Mouse (Mus musculus) olfactory bulb, adult 2 months (tissue): Measurements from ENCODE around the gene Gm4881. TPM values are rescaled to one million over a fixed set of nuclear protein-coding genes. Genes with fewer than 3 reads are reported as not detected.
A peak's percentile ranks its signal among the peaks of the same experiment; 100 is the strongest.

ENCODE experiments used
- H3K27ac ChIP-seq: fragments of 200-500 bp; 2 replicates; pipeline ENCODE4 v1.5.1; 2012; ENCODE audit warnings: low read depth, low read length; ENCODE audit not compliant: insufficient read depth
- H3K4me1 ChIP-seq: fragments of 200-500 bp; 2 replicates; pipeline ENCODE4 v1.6.1; 2012; ENCODE audit warnings: low read length; ENCODE audit not compliant: control insufficient read depth, insufficient read depth
- H3K4me3 ChIP-seq: fragments of 200-500 bp; 2 replicates; pipeline ENCODE4 v1.5.1; 2012; ENCODE audit warnings: mild to moderate bottlenecking, low read depth, low read length, moderate library complexity; ENCODE audit not compliant: insufficient read depth
- CTCF ChIP-seq: fragments of 200-500 bp; IDR thresholded peaks from 2 replicates; pipeline ENCODE4 v1.5.1; 2012; ENCODE audit warnings: low read depth, mild to moderate bottlenecking, low read length, moderate library complexity; ENCODE audit not compliant: insufficient read depth
- POLR2A ChIP-seq: fragments of 200-500 bp; IDR thresholded peaks from 2 replicates; pipeline ENCODE4 v1.6.1; 2012; ENCODE audit warnings: mild to moderate bottlenecking, low read depth, low read length, moderate library complexity; ENCODE audit not compliant: insufficient read depth
- WGBS: fragments of 180-500 bp; shearing (Covaris S2); methylation state at CpG from one replicate; pipeline ENCODE4 v1.1.7; 2018; 5-methylcytosine and 5-hydroxymethylcytosine counted together
- polyA plus RNA-seq: library from polyadenylated mRNA; stranded (reverse); fragments of >200 nt; gene quantifications from 2 replicates; pipeline ENCODE4 v1.2.4, GENCODE M21; 2012; ENCODE audit warnings: low replicate concordance; ENCODE audit not compliant: missing spikeins, insufficient read depth, insufficient read length

Gm4881 gene
- polyA plus RNA-seq, 1 experiment: not detected

- no peak for TF ChIP-seq CTCF
- TF ChIP-seq POLR2A: peak; percentile 96
- Histone ChIP-seq H3K27ac (peak within 1 kb of the TSS; percentile 74), H3K4me3 (peak within 1 kb of the TSS; percentile 71), H3K4me1 (peaks cover 12% of the 10 kb centered on the region)
- under 1% methylated on average over 57 of the region's 57 CpGs for WGBS
Measured at GRCm38 (mm10) chr7:24883896-24884692, 60.2 kb downstream of the Gm4881 start, which contains the start of gene Rps19. TSS of gene Rps19 (plus strand) at chr7:24884371.

- Histone ChIP-seq H3K27ac (no peak overlapping the region), H3K4me1 (peaks cover 12% of the 10 kb centered on the region), H3K4me3 (no peak overlapping the region)
- TF ChIP-seq CTCF (no peak), POLR2A (no peak)
- WGBS: 94% methylated on average over 9 of the region's 9 CpGs
Measured at GRCm38 (mm10) chr7:24882416-24883199, 61.7 kb downstream of the Gm4881 start.

- Histone ChIP-seq H3K27ac (no peak overlapping the region), H3K4me3 (no peak overlapping the region), H3K4me1 (0 out of 2 replicates have a peak, but pooled peaks cover 2% of the 10 kb centered on the region)
- 39% methylated on average over 2 of the region's 2 CpGs for WGBS
- TF ChIP-seq CTCF: no peak
- TF ChIP-seq POLR2A: no peak
Measured at GRCm38 (mm10) chr7:24879620-24880019, 64.7 kb downstream of the Gm4881 start.

- Histone ChIP-seq H3K4me1 (no peaks in the 10 kb centered on the region), H3K27ac (no peak overlapping the region), H3K4me3 (no peak overlapping the region)
- WGBS: 81% methylated on average over 3 of the region's 3 CpGs
- TF ChIP-seq CTCF: no peak
- TF ChIP-seq POLR2A: no peak
Measured at GRCm38 (mm10) chr7:24877588-24877987, 66.7 kb downstream of the Gm4881 start.

Other genes with a start within 250 kb of the Gm4881 start
- gene BC049730, start 235.3 kb downstream of the Gm4881 start, polyA plus RNA-seq: not detected in 2 replicates
- gene Gm4763, start 217.6 kb downstream of the Gm4881 start, polyA plus RNA-seq: not detected in 2 replicates
- not detected in 2 replicates for gene Cd177, start 184.2 kb downstream of the Gm4881 start, polyA plus RNA-seq
- gene Ceacam10, start 167.3 kb downstream of the Gm4881 start, polyA plus RNA-seq: not detected in 2 replicates
- not detected in 2 replicates for gene Gm9844, start 82.3 kb downstream of the Gm4881 start, polyA plus RNA-seq
- gene Lypd4, start 74.6 kb downstream of the Gm4881 start, polyA plus RNA-seq: not detected in 2 replicates
- not detected in 2 replicates for gene Dmrtc2, start 74.4 kb downstream of the Gm4881 start, polyA plus RNA-seq
- 1,132 TPM in 1 of 2 replicates, not detected in the other for gene Rps19, start 60.1 kb downstream of the Gm4881 start, polyA plus RNA-seq
- not detected in 2 replicates for gene Cd79a, start 47.1 kb downstream of the Gm4881 start, polyA plus RNA-seq
- 291 and 636 TPM in 2 replicates for gene Arhgef1, start 41.6 kb downstream of the Gm4881 start, polyA plus RNA-seq
- gene Rabac1, start 28.3 kb upstream of the Gm4881 start, polyA plus RNA-seq: not detected in 2 replicates
- 361 and 745 TPM in 2 replicates for gene Atp1a3, start 61.5 kb upstream of the Gm4881 start, polyA plus RNA-seq
- not detected in 2 replicates for gene Grik5, start 127.9 kb upstream of the Gm4881 start, polyA plus RNA-seq
- gene Zfp574, start 128.1 kb upstream of the Gm4881 start, polyA plus RNA-seq: not detected in 2 replicates
- not detected in 2 replicates for gene Pou2f2, start 235.2 kb upstream of the Gm4881 start, polyA plus RNA-seq